Mouse (Mus musculus) lung, embryonic 16.5 days (tissue): Measurements from ENCODE around the gene Wnk4. TPM values are rescaled to one million over a fixed set of nuclear protein-coding genes. Genes with fewer than 3 reads are reported as not detected.

Experiments used
- ATAC-seq: fragments of 200-750 bp; cut with Nextera tagmentation; 2 replicates; pipeline ENCODE4 v1.8.0; 2017; ENCODE audit warnings: low read depth, mild to moderate bottlenecking, moderate library complexity
- H3K27ac ChIP-seq: fragments of 300-500 bp; sonication (generic); 2 replicates; pipeline ENCODE4 v1.5.1; 2014; ENCODE audit warnings: mild to moderate bottlenecking, control low read depth, low read length
- H3K27me3 ChIP-seq: fragments of 300-500 bp; sonication (generic); 2 replicates; pipeline ENCODE4 v1.6.1; 2014; ENCODE audit warnings: low read depth, low read length, mixed read lengths; ENCODE audit not compliant: control insufficient read depth, insufficient read depth
- H3K36me3 ChIP-seq: fragments of 300-500 bp; sonication (generic); 2 replicates; pipeline ENCODE4 v1.6.1; 2014; ENCODE audit warnings: low read length; ENCODE audit not compliant: control insufficient read depth, insufficient read depth
- H3K4me1 ChIP-seq: fragments of 300-500 bp; sonication (generic); replicated peaks from 2 replicates; pipeline ENCODE4 v1.6.1; 2014; ENCODE audit warnings: low read length, mixed read lengths; ENCODE audit not compliant: control insufficient read depth, insufficient read depth
- H3K4me2 ChIP-seq: fragments of 300-500 bp; sonication (generic); 2 replicates; pipeline ENCODE4 v1.6.1; 2014; ENCODE audit warnings: low read depth, low read length, control low read depth
- H3K4me3 ChIP-seq: fragments of 300-500 bp; sonication (generic); 2 replicates; pipeline ENCODE4 v1.5.1; 2014; ENCODE audit warnings: mild to moderate bottlenecking, low read length, control low read depth
- H3K9ac ChIP-seq: fragments of 300-500 bp; sonication (generic); 2 replicates; pipeline ENCODE4 v1.6.1; 2014; ENCODE audit warnings: low read length, control low read depth
- H3K9me3 ChIP-seq: fragments of 300-500 bp; sonication (generic); 2 replicates; pipeline ENCODE4 v1.6.1; 2016; ENCODE audit warnings: low read length; ENCODE audit not compliant: control insufficient read depth
- WGBS: fragments of 180-500 bp; shearing (Covaris S2); extraction: QIAGEN DNeasy Blood & Tissue Kit; methylation state at CpG from one replicate; pipeline ENCODE4 v1.1.7; 2014; 5-methylcytosine and 5-hydroxymethylcytosine counted together
- polyA plus RNA-seq: library from polyadenylated mRNA; unstranded; fragments of >200 nt; fragmentation: Nextera tagmentation; extraction: Ambion mirVana; gene quantifications from 2 replicates; pipeline ENCODE4 v1.2.1, GENCODE M21; 2015

Wnk4 gene
- polyA plus RNA-seq, 1 experiment from 2014 or later: 5.8 TPM

DNA sequence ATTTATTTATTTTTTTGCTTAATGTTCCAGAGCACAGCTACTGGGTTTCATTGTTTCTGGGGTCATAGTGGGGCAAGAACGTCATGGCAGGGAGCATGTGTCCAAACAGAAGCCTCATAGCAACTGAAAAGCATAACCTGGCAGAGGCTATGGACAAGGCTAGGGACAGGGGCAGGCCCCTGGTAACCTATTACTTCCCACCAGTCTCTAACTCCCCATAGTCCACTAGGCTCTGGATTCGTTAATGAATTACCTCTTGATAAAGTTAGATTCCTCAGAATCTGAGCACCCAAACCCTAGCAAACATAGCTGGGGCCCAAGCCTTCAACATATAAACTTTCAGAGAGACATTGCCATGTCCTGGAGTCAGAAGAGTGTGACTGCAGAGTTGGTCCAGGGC lies 9.3 kb upstream of the Wnk4 start:
- ATAC-seq: no peak
- Histone ChIP-seq H3K9me3 (no peaks in the 10 kb centered on the region), H3K4me2 (no peak overlapping the region), H3K9ac (no peak overlapping the region), H3K36me3 (no peaks in the 10 kb centered on the region), H3K4me3 (no peak overlapping the region), H3K27ac (no peak overlapping the region), H3K27me3 (peaks cover 5% of the 10 kb centered on the region; the same call in 1 of the 2 replicates), H3K4me1 (peaks cover 18% of the 10 kb centered on the region)
- WGBS: 68% methylated on average over 2 of the region's 2 CpGs

DNA sequence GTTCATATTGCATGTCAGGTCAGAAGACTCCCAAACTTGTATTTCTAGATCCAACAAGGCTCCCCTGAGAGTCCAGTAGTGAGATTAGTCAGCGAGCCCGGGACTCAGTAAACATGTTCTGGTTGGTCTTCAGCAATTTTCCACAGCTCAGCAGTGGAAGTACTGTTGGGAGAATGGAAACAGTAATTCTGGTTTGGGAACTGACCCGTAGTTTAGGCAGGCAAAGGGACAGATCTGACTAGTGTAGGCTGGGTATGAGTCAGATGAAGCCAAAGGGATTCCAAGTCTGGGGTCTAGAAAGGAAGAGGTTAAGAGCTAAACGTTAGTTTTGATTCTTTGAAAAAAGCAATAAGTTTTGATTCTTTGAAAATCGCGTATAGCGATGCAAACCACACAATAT lies 7.4 kb upstream of the Wnk4 start:
- 4% methylated on average over 7 of the region's 7 CpGs for WGBS

DNA sequence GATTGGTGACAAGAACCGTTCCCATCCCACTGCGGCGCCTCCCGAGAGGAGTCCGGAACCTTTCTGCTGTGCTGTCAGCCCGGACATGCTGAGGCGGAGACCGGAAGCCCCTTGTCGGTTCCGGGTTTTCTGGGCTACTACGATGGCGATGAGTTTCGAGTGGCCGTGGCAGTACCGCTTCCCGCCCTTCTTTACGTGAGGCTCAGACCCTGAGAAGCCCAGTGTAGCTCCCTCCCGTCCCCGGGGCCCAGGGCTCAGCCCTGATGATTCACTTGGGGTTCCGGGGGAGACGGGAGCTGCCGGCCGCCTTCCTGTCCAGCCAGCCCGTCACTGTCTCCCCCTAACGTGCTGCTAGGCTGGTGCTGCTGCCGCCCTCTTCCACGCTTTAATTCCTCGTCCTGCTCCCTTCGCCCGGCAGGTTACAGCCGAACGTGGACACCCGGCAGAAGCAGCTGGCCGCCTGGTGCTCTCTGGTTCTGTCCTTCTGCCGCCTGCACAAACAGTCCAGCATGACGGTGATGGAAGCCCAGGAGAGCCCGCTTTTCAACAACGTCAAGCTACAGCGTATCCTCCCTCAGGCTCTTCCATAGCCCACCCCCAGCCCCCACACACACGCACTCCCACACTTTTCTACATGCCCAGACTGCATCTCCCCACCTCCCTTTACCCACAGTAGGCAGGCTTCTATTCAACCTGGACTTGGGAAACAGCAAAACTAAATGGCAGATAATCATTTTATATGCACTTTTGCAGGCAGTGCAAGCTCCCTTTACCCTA lies 6.6 kb upstream of the Wnk4 start, which contains the start of gene Vps25:
Vps25 (plus strand) TSS at position 95 of the 777 bp plus-strand sequence.
- no peaks in the 10 kb centered on the region for H3K27me3 ChIP-seq
- H3K4me1 ChIP-seq: peaks cover 15% of the 10 kb centered on the region
- H3K9ac ChIP-seq: peak within 1 kb of the TSS; percentile 96
- peak within 1 kb of the TSS; percentile 84 for H3K4me2 ChIP-seq
- WGBS: 0% methylated on average over 40 of the region's 40 CpGs
- H3K9me3 ChIP-seq: no peaks in the 10 kb centered on the region
- H3K27ac ChIP-seq: peak within 1 kb of the TSS; percentile 93
- H3K4me3 ChIP-seq: peak within 1 kb of the TSS; percentile 75
- H3K36me3 ChIP-seq: peaks cover 4% of the 10 kb centered on the region
- ATAC-seq: peak; percentile 89

More for the DNA sequence above, 7.4 kb upstream of the Wnk4 start:
- ATAC-seq: 0 out of 2 replicates have a peak, but pooled peaks have one; percentile 10
- H3K9me3 ChIP-seq: no peaks in the 10 kb centered on the region
- peaks cover 15% of the 10 kb centered on the region for H3K4me1 ChIP-seq
- peaks cover 4% of the 10 kb centered on the region; the same call in 1 of the 2 replicates for H3K36me3 ChIP-seq
- H3K4me3 ChIP-seq: peak overlapping the region; percentile 75
- peak overlapping the region; percentile 96 for H3K9ac ChIP-seq
- H3K27me3 ChIP-seq: no peaks in the 10 kb centered on the region; the same call in 1 of the 2 replicates
- H3K4me2 ChIP-seq: peak overlapping the region; percentile 84
- peak overlapping the region; percentile 93 for H3K27ac ChIP-seq

DNA sequence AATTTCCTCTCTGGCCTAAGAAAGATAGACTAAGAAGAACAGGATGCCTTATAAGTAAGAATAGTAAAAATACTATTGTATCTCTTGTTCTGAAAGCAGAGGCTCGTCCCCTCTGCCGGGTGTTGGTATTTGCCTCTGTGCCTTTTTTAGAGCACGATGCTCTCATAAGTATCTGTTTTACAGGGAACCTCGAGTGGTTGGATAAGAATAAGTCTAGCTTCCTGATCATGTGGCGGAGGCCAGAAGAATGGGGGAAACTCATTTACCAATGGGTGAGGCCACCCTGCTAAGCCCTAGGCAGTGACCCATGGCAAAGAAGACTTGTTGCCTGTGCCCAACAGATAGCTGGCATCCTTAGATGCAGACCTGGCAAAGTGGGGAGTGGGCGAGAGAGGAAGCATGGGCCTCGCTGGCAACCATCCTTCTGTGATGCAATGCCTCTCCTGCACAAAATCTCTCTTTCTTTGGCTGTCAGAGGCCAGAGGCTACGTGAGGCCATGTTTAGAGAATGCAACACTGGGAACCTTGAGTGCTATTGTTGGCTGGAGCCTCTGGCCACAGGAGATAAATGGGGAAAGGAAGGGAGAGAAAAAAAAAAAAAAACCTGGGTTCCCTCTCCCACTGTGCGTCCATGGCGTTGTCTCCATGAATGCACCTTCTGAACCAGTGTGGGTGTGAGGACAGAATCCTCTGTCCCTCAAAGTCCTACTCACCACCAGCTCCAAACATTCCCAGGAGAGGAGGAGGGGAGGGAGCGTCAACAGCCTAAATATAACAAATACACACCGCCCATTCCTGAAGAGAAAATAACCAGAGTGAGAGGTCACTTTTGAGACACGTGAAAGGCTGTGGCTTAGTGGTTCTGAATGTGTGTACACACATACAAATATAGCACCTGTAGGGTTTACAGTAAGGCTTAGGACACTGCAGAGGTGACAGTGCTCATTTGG lies 4.3 kb upstream of the Wnk4 start:
- Histone ChIP-seq H3K4me1 (peaks cover 28% of the 10 kb centered on the region), H3K36me3 (peaks cover 6% of the 10 kb centered on the region), H3K4me3 (no peak overlapping the region), H3K27me3 (no peaks in the 10 kb centered on the region), H3K4me2 (no peak overlapping the region), H3K27ac (no peak overlapping the region), H3K9ac (no peak overlapping the region), H3K9me3 (no peaks in the 10 kb centered on the region)
- ATAC-seq: no peak
- 80% methylated on average over 13 of the region's 13 CpGs for WGBS

DNA sequence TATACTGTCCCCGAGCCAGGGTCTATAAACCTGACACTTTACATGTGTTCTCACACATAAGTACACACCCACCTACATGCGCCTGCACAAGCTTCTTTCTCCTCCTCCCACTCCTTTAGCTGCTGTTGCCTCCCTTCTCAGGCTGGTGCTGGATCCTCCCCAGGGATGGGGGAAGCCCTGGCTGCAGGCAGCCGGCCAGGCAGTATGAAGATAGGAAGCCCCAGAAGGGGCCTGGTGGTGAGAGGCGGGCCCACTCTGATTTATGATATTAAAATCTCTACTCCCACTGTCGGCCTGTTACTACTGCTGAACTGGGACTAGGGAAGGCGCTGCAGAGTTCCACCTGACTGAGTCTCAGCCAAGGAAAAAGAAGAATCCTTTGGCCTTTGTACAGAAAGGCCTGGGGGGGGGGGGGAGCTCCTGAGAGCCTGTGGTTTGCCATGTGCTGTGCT lies 1.1 kb upstream of the Wnk4 start:
- peaks cover 32% of the 10 kb centered on the region for H3K4me1 ChIP-seq
- H3K36me3 ChIP-seq: peaks cover 6% of the 10 kb centered on the region
- H3K27ac ChIP-seq: peak overlapping the region; percentile 76
- WGBS: 31% methylated on average over 6 of the region's 6 CpGs
- peaks cover 25% of the 10 kb centered on the region for H3K27me3 ChIP-seq
- ATAC-seq: peak; percentile 37
- H3K4me2 ChIP-seq: peak overlapping the region; percentile 97
- peak overlapping the region; percentile 54 for H3K4me3 ChIP-seq
- H3K9ac ChIP-seq: peak overlapping the region; percentile 77; the same call in 1 of the 2 replicates
- no peaks in the 10 kb centered on the region for H3K9me3 ChIP-seq

DNA sequence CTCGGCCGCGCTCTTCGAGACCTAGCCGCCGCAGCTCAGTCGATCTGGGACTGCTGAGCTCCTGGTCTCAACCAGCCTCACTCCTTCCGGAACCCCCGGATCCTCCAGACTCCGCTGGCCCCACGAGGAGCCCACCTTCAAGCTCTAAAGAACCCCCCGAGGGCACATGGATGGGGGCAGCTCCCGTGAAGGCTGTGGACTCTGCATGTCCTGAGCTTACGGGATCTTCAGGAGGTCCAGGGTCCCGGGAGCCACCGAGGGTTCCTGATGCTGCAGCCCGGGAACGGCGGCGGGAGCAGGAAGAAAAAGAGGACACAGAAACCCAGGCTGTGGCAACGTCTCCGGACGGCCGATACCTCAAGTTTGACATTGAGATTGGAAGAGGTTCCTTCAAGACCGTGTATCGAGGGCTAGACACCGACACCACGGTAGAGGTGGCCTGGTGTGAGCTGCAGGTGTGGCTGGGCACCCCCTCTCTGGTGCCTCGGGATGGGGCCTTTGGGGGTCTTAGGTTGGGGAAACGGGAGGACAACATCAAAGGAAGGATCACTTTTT lies 536 bp downstream of the Wnk4 start:
- ATAC-seq: peak; percentile 7; the same call in 1 of the 2 replicates
- Histone ChIP-seq H3K4me2 (peak overlapping the region; percentile 97), H3K27me3 (peaks cover 33% of the 10 kb centered on the region), H3K9me3 (no peaks in the 10 kb centered on the region), H3K9ac (peak overlapping the region; percentile 77), H3K27ac (peak overlapping the region; percentile 76; the same call in 1 of the 2 replicates), H3K4me1 (peaks cover 35% of the 10 kb centered on the region), H3K4me3 (peak overlapping the region; percentile 54), H3K36me3 (peaks cover 6% of the 10 kb centered on the region)
- WGBS: under 1% methylated on average over 30 of the region's 30 CpGs

DNA sequence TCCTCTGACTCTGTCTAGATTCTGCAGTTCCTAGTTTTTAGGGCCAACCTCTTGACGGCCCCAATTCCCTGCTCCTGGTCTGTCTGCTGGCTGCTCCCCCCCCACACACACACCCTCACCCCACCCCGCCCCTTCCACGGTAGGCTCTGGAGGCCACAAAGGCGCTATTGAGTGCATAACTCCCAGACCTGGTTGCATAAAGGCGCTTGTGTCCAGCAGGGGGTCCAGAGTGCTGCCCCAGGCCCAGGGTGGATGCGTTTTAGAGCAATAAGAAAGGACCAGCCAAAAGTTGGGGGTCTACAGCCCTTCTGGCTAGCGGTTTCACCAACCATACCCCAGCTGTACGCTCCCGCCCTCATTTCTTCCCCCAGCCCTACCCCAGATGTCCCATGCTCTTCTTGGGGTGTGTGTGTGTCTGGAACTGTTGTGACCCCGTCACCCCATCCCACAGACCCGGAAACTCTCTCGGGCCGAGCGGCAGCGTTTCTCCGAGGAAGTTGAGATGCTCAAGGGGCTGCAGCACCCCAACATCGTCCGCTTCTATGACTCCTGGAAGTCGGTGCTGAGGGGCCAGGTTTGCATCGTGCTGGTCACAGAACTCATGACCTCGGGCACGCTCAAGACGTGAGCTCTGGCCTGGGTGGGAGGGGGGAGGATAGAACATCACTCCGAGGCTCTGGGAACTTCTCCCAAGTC lies 2.1 kb downstream of the Wnk4 start:
- Histone ChIP-seq H3K9me3 (no peaks in the 10 kb centered on the region), H3K4me1 (peaks cover 35% of the 10 kb centered on the region), H3K4me2 (peak overlapping the region; percentile 29), H3K27me3 (peaks cover 35% of the 10 kb centered on the region), H3K9ac (peak overlapping the region; percentile 12; the same call in 1 of the 2 replicates), H3K27ac (no peak overlapping the region), H3K36me3 (peaks cover 6% of the 10 kb centered on the region), H3K4me3 (peak overlapping the region; percentile 17)
- 9% methylated on average over 24 of the region's 24 CpGs for WGBS
- ATAC-seq: no peak

DNA sequence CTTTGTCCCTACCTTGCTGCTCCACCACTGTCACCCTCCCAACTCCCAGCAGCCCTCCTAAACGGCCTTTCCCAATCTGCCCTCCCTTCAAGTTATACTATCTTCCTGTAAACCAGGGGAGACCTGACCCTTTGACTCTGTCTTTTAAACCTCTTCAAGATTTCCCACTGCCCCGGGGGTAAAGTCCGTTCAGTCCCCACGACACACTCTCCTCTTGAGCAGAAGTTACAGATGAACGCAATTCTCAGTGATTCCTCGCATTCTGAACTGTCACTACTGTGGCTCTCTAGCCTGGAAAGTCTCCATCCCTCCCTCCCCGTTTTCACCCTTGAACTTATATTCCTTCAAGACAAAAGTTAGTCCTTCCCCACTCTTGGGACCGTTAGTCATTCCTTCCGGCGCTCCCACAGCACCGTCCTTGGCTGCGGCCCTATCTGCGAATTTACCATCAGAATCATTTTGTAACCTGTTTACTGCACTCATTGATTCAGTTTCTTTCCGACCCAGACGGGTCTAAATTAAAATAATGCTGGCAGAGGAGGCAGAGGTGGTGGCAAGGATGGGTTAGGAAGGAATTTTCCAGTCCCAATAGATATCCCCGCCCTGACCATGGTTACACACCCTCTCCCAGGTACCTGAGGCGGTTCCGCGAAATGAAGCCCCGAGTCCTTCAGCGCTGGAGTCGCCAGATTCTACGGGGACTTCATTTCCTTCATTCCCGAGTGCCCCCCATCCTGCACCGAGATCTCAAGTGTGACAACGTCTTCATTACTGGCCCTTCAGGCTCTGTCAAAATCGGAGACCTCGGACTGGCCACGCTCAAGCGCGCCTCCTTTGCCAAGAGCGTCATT lies 3.0 kb downstream of the Wnk4 start:
- 14% methylated on average over 32 of the region's 32 CpGs for WGBS
- Histone ChIP-seq H3K4me1 (peaks cover 35% of the 10 kb centered on the region), H3K9me3 (no peaks in the 10 kb centered on the region), H3K27ac (no peak overlapping the region), H3K4me2 (no peak overlapping the region), H3K9ac (no peak overlapping the region), H3K4me3 (no peak overlapping the region), H3K36me3 (peaks cover 2% of the 10 kb centered on the region), H3K27me3 (peaks cover 35% of the 10 kb centered on the region)
- ATAC-seq: no peak
